Mouse (Mus musculus): ENCODE results near the gene Cilp2.

Cilp2 gene

GRCm38 (mm10) chr8:69887289-69888243, at the start of gene Cilp2:
Gene Cilp2, minus strand, starts transcription at chr8:69887687.
- no peak for DNase-seq (ENCODE audit: low read depth, low spot score)

- DNase-seq (ENCODE audit: low read depth, low spot score), result peak; percentile 39
Observed at GRCm38 (mm10) chr8:69936050-69936794, 48.7 kb upstream of the Cilp2 start.

GRCm38 (mm10) chr8:69935431-69935830, 47.9 kb upstream of the Cilp2 start:
- no peak for DNase-seq (ENCODE audit: low read depth, low spot score)

GRCm38 (mm10) chr8:69934582-69934981, 47.1 kb upstream of the Cilp2 start:
- no peak for DNase-seq (ENCODE audit: low read depth, low spot score)

GRCm38 (mm10) chr8:69933811-69934210, 46.3 kb upstream of the Cilp2 start:
- DNase-seq (ENCODE audit: low read depth, low spot score), result no peak

- DNase-seq (ENCODE audit: low read depth, low spot score), result no peak
Observed at GRCm38 (mm10) chr8:69926901-69927300, 39.4 kb upstream of the Cilp2 start.

GRCm38 (mm10) chr8:69923986-69924385, 36.5 kb upstream of the Cilp2 start:
- DNase-seq (ENCODE audit: low read depth, low spot score), result no peak

GRCm38 (mm10) chr8:69921141-69921540, 33.7 kb upstream of the Cilp2 start:
- no peak for DNase-seq (ENCODE audit: low read depth, low spot score)

- DNase-seq (ENCODE audit: low read depth, low spot score), result no peak
Observed at GRCm38 (mm10) chr8:69919876-69920662, 32.6 kb upstream of the Cilp2 start.

GRCm38 (mm10) chr8:69919010-69919409, 31.5 kb upstream of the Cilp2 start:
- peak; percentile 81 for DNase-seq (ENCODE audit: low read depth, low spot score)

GRCm38 (mm10) chr8:69918506-69918905, 31.0 kb upstream of the Cilp2 start:
- DNase-seq (ENCODE audit: low read depth, low spot score), result no peak

GRCm38 (mm10) chr8:69915748-69916147, 28.3 kb upstream of the Cilp2 start:
- DNase-seq (ENCODE audit: low read depth, low spot score), result no peak

- DNase-seq (ENCODE audit: low read depth, low spot score), result no peak
Observed at GRCm38 (mm10) chr8:69914526-69914925, 27.0 kb upstream of the Cilp2 start.

GRCm38 (mm10) chr8:69912478-69913074, 25.1 kb upstream of the Cilp2 start:
- no peak for DNase-seq (ENCODE audit: low read depth, low spot score)

- no peak for DNase-seq (ENCODE audit: low read depth, low spot score)
Observed at GRCm38 (mm10) chr8:69911917-69912316, 24.4 kb upstream of the Cilp2 start.

- no peak for DNase-seq (ENCODE audit: low read depth, low spot score)
Observed at GRCm38 (mm10) chr8:69907106-69907505, 19.6 kb upstream of the Cilp2 start.

GRCm38 (mm10) chr8:69906260-69906659, 18.8 kb upstream of the Cilp2 start:
- DNase-seq (ENCODE audit: low read depth, low spot score), result no peak

GRCm38 (mm10) chr8:69904096-69904495, 16.6 kb upstream of the Cilp2 start:
- no peak for DNase-seq (ENCODE audit: low read depth, low spot score)

GRCm38 (mm10) chr8:69903063-69903542, 15.6 kb upstream of the Cilp2 start:
- peak; percentile 100 for DNase-seq (ENCODE audit: low read depth, low spot score)

- DNase-seq (ENCODE audit: low read depth, low spot score), result no peak
Observed at GRCm38 (mm10) chr8:69902163-69903062, 14.9 kb upstream of the Cilp2 start, which contains the start of the genes Tssk6, Ndufa13 and Yjefn3. Gene Tssk6, plus strand, starts transcription at chr8:69902184. Gene Ndufa13, minus strand, starts transcription at chr8:69902558. Gene Yjefn3, minus strand, starts transcription at chr8:69902712.
